Mouse (Mus musculus): ENCODE data around the gene U2af2. TPM values are rescaled to one million over a fixed set of nuclear protein-coding genes. Genes with fewer than 3 reads are reported as not detected.
"Not testable (repeated sequence)": the region's sequence is repeated elsewhere in the genome, so short reads cannot be mapped to it uniquely, and the experiment has no call there.

Gene U2af2
- total RNA-seq, 1 experiment, result 262 TPM

DNA sequence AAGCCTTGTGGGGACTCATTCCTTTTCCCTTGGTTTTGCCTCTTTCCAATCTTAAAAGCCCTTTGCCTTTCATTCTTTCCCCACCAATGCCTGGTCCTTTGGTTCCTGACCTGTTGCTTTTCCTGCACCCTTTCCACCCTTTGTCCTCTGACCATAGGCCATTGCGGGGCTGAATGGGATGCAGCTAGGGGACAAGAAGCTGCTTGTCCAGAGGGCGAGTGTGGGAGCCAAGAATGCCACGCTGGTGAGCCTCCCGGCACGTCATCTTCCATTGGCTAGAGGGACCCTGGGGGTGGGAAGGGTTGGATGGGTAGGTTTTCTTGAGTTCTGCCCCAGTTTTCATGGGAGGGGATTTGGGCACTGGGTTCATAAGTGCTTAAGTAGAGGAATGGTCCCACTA is 13.0 kb downstream of the U2af2 start:
- Histone ChIP-seq H3K9ac (ENCODE audit: insufficient read depth, low read depth, low read length, poor library complexity, severe bottlenecking) (no peak overlapping the region), H3K36me3 (ENCODE audit: control insufficient read depth, insufficient read depth, low read length, poor library complexity, severe bottlenecking) (peaks cover 68% of the 10 kb centered on the region), H3K9me3 (ENCODE audit: control insufficient read depth, insufficient read depth, low read depth, low read length) (no peaks in the 10 kb centered on the region), H3K4me3 (ENCODE audit: insufficient read depth in 1 of 2, low read depth in 1 of 2, low read length in 2 of 2, poor library complexity in 1 of 2, severe bottlenecking in 1 of 2) (no peak overlapping the region), H3K4me1 (ENCODE audit: control insufficient read depth in 2 of 2, insufficient read depth in 2 of 2, low read length in 2 of 2, poor library complexity in 1 of 2) (peaks cover 0 to 3% of the 10 kb centered on the region in 2 experiments; a peak in 2 of 4 replicates), H3K27ac (ENCODE audit: insufficient read depth, low read depth, low read length, poor library complexity, severe bottlenecking) (no peak overlapping the region)
- no peak for TF ChIP-seq HCFC1 (IDR thresholded peaks at IDR 0.05; ENCODE audit: borderline replicate concordance, insufficient read depth, low read length)
- no peak for TF ChIP-seq ZNF384 (IDR thresholded peaks at IDR 0.05; ENCODE audit: low read depth, low read length)
- in situ Hi-C loops (cut with MboI; ENCODE audit: low sequenced_read_pairs in 2 of 2, unreplicated experiment in 2 of 2), result no loop called here
- DNase-seq (ENCODE audit: low read depth, low spot score), result no peak

DNA sequence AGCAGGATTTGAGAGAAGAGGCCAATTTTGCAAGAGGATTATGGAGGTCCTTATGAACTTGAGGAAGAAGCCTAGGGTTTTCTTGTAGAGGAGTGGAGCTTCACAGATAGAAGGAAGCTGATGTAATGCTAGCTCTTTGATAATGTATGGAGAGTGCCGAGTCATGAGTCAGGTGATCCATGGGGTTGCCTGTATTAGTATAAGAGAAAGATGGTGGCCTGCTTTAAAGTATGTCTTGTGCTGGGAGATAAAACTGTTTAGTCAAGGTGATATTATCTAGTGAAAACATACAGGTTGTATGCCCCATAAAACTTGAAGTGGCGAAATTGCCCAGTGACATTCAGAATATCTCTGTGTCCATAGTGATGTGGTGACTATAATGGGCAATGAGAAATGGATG is 15.0 kb downstream of the U2af2 start:
- Histone ChIP-seq H3K4me3 (ENCODE audit: insufficient read depth in 1 of 2, low read depth in 1 of 2, low read length in 2 of 2, poor library complexity in 1 of 2, severe bottlenecking in 1 of 2) (no peak overlapping the region), H3K9ac (ENCODE audit: insufficient read depth, low read depth, low read length, poor library complexity, severe bottlenecking) (no peak overlapping the region), H3K4me1 (ENCODE audit: control insufficient read depth in 2 of 2, insufficient read depth in 2 of 2, low read length in 2 of 2, poor library complexity in 1 of 2) (peaks cover 2 to 3% of the 10 kb centered on the region in 2 experiments; a peak in 2 of 4 replicates), H3K27ac (ENCODE audit: insufficient read depth, low read depth, low read length, poor library complexity, severe bottlenecking) (no peak overlapping the region), H3K9me3 (ENCODE audit: control insufficient read depth, insufficient read depth, low read depth, low read length) (no peaks in the 10 kb centered on the region), H3K36me3 (ENCODE audit: control insufficient read depth, insufficient read depth, low read length, poor library complexity, severe bottlenecking) (peaks cover 50% of the 10 kb centered on the region)
- DNase-seq (ENCODE audit: low read depth, low spot score), result no peak
- in situ Hi-C loops (cut with MboI; ENCODE audit: low sequenced_read_pairs in 2 of 2, unreplicated experiment in 2 of 2), result no loop called here
- TF ChIP-seq MAFK (IDR thresholded peaks at IDR 0.05; ENCODE audit: insufficient read depth, low read depth, low read length), result 0 out of 2 replicates have a peak, but pooled peaks have one; percentile 26
- no peak for TF ChIP-seq ZC3H11A (IDR thresholded peaks at IDR 0.05; ENCODE audit: borderline replicate concordance, low read depth, low read length)
- TF ChIP-seq HCFC1 (IDR thresholded peaks at IDR 0.05; ENCODE audit: borderline replicate concordance, insufficient read depth, low read length), result no peak
- TF ChIP-seq CHD2 (IDR thresholded peaks at IDR 0.05; ENCODE audit: low read depth, low read length), result no peak

DNA sequence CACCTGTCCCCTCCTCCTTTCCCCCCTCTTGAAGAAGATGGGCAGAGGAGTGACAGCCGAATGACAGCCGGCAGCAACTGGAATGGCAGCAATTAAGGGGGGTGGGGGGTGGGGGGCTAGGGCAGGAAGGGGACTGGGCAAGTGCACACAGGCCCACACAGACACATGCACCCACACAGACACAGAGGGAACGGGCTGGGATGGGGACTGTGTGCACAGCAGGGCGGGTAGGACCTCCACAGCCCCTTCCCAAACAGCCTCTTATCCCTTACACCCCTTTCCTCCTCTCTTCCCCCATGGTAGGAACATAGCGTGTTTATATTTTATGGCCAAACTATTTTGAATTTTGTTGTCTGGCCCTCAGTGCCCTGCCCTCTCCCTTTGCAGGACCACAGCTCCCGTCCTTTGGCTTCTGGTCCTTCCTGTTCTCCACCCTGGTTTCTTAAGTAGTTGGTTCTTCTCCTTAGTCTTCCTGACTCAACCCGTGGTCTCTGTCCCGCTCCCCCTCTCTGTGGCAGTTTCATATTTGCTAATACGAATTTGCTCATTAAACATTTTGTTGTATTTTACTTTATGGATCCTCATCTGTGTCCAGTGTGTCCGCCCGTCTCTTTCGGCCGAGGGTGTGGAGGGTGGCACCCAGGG is 17.5 kb downstream of the U2af2 start:
- DNase-seq (ENCODE audit: low read depth, low spot score); in situ Hi-C loops (cut with MboI; ENCODE audit: low sequenced_read_pairs in 2 of 2, unreplicated experiment in 2 of 2); H3K9me3 ChIP-seq (ENCODE audit: control insufficient read depth, insufficient read depth, low read depth, low read length); H3K4me1 ChIP-seq (ENCODE audit: control insufficient read depth in 2 of 2, insufficient read depth in 2 of 2, low read length in 2 of 2, poor library complexity in 1 of 2): not testable (repeated sequence)
- peaks cover 44% of the 10 kb centered on the region for H3K36me3 ChIP-seq (ENCODE audit: control insufficient read depth, insufficient read depth, low read length, poor library complexity, severe bottlenecking)
- H3K9ac ChIP-seq (ENCODE audit: insufficient read depth, low read depth, low read length, poor library complexity, severe bottlenecking), result peak overlapping the region; percentile 66
- peak overlapping the region; percentile 70; the same call in 1 of the 2 replicates for H3K27ac ChIP-seq (ENCODE audit: insufficient read depth, low read depth, low read length, poor library complexity, severe bottlenecking)
- H3K4me3 ChIP-seq (ENCODE audit: insufficient read depth in 1 of 2, low read depth in 1 of 2, low read length in 2 of 2, poor library complexity in 1 of 2, severe bottlenecking in 1 of 2), result peak overlapping the region; percentile 59 to 97; a peak in 3 of 4 replicates

DNA sequence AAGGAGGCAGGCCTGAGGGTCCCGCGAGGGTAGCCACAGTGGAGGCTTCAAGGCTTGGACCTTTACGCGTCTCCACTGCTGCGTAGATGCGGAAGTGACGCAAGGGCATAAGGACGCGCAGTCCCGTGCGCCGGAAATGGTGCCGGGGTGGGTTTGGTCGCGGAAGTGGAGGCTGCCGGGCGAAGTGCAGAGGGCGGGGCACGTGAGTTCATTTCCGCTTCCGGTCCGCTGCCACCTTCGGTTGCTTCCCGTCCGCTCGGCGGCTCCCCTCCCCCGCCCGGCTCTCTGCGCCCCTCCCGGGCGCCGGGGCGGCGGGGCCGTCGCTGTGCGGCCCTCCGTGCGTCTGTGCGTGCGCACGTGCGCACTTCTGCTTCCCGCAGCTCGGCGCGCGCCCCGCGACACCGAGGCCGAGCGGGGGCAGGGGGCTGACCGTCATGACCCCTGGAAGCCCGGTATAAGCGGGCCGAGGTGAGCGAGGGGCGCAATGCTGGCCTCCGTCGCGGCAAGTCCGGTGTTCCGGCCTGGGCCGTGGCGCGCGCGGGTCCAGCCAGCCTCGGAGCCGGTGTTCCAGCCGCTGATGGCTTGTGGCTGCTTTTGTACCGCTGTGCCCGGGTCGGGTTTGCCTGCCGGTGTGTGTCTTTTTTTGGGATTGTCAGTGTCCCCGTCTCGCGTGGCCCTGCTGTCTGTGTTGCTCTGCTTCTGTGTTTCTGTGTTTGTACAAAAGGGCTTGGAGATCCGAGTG is 18.2 kb downstream of the U2af2 start, which contains the start of gene Epn1:
Gene Epn1 (plus strand): TSS at position 226 of the 742 bp plus-strand sequence.
- in situ Hi-C loops (cut with MboI; ENCODE audit: low sequenced_read_pairs in 2 of 2, unreplicated experiment in 2 of 2), result no loop called here
- H3K36me3 ChIP-seq (ENCODE audit: control insufficient read depth, insufficient read depth, low read length, poor library complexity, severe bottlenecking), result peaks cover 43% of the 10 kb centered on the region
- TF ChIP-seq CHD2 (IDR thresholded peaks at IDR 0.05; ENCODE audit: low read depth, low read length) (peak; percentile 55; the same call in 1 of the 2 replicates), ZC3H11A (IDR thresholded peaks at IDR 0.05; ENCODE audit: borderline replicate concordance, low read depth, low read length) (no peak), HCFC1 (IDR thresholded peaks at IDR 0.05; ENCODE audit: borderline replicate concordance, insufficient read depth, low read length) (peak; percentile 84)
- H3K27ac ChIP-seq (ENCODE audit: insufficient read depth, low read depth, low read length, poor library complexity, severe bottlenecking), result peak within 1 kb of the TSS; percentile 70
- no peaks in the 10 kb centered on the region for H3K9me3 ChIP-seq (ENCODE audit: control insufficient read depth, insufficient read depth, low read depth, low read length)
- DNase-seq (ENCODE audit: low read depth, low spot score), result peak; percentile 91
- peak within 1 kb of the TSS; percentile 91 for H3K9ac ChIP-seq (ENCODE audit: insufficient read depth, low read depth, low read length, poor library complexity, severe bottlenecking)
- peaks cover 2 to 3% of the 10 kb centered on the region in 2 experiments; a peak in 1 of 4 replicates for H3K4me1 ChIP-seq (ENCODE audit: control insufficient read depth in 2 of 2, insufficient read depth in 2 of 2, low read length in 2 of 2, poor library complexity in 1 of 2)
- H3K4me3 ChIP-seq (ENCODE audit: insufficient read depth in 1 of 2, low read depth in 1 of 2, low read length in 2 of 2, poor library complexity in 1 of 2, severe bottlenecking in 1 of 2), result peak within 1 kb of the TSS; percentile 81 to 97

Data from ES-E14 (cell line).